Mouse (Mus musculus) liver, adult 2 months (tissue): Measurements from ENCODE around the gene Nbea. TPM values are rescaled to one million over a fixed set of nuclear protein-coding genes. Genes with fewer than 3 reads are reported as not detected.
A peak's percentile ranks its signal among the peaks of the same experiment; 100 is the strongest.

Source experiments
- DNase-seq: peaks from one replicate; pipeline ENCODE4 v3.0.0-alpha.2; 2011; ENCODE audit warnings: low read depth, low spot score; ENCODE audit errors: extremely low read depth
- H3K27ac ChIP-seq: fragments of 200-500 bp; replicated peaks from 2 replicates; pipeline ENCODE4 v1.5.1; 2012; ENCODE audit warnings: low read depth, mild to moderate bottlenecking, control low read depth, inconsistent platforms, low read length; ENCODE audit not compliant: insufficient read depth
- H3K27me3 ChIP-seq: fragments of 200-500 bp; 2 replicates; pipeline ENCODE4 v1.6.1; 2012; ENCODE audit warnings: mild to moderate bottlenecking, moderate library complexity, low read length, inconsistent platforms; ENCODE audit not compliant: control insufficient read depth, insufficient read depth
- H3K36me3 ChIP-seq: fragments of 200-500 bp; 2 replicates; pipeline ENCODE4 v1.6.1; 2012; ENCODE audit warnings: low read length, inconsistent platforms; ENCODE audit not compliant: control insufficient read depth, insufficient read depth
- H3K4me1 ChIP-seq: fragments of 200-500 bp; 2 replicates; pipeline ENCODE4 v1.6.1; 2011; ENCODE audit warnings: low read length; ENCODE audit not compliant: control insufficient read depth, insufficient read depth
- H3K4me3 ChIP-seq: fragments of 200-500 bp; 2 replicates; pipeline ENCODE4 v1.5.1; 2011; ENCODE audit warnings: low read depth, mild to moderate bottlenecking, control low read depth, low read length, moderate library complexity; ENCODE audit not compliant: insufficient read depth
- H3K79me2 ChIP-seq: fragments of 200-500 bp; 2 replicates; pipeline ENCODE4 v1.6.1; 2012; ENCODE audit warnings: inconsistent platforms, mild to moderate bottlenecking, low read length, moderate library complexity; ENCODE audit not compliant: control insufficient read depth, insufficient read depth
- H3K9ac ChIP-seq: fragments of 200-500 bp; 2 replicates; pipeline ENCODE4 v1.6.1; 2012; ENCODE audit warnings: low read depth, mild to moderate bottlenecking, control low read depth, inconsistent platforms, low read length
- CTCF ChIP-seq: fragments of 200-500 bp; IDR thresholded peaks from 2 replicates; pipeline ENCODE4 v1.5.1; 2011; ENCODE audit warnings: low read depth, low read length, control low read depth
- POLR2A ChIP-seq: fragments of 200-500 bp; IDR thresholded peaks from 2 replicates; pipeline ENCODE4 v1.6.1; 2011; ENCODE audit warnings: low read length, control low read depth; ENCODE audit not compliant: insufficient read depth; ENCODE audit errors: extremely low read depth
- WGBS: fragments of 180-500 bp; shearing (Covaris S2); methylation state at CpG from one replicate; pipeline ENCODE4 v1.1.7; 2018; 5-methylcytosine and 5-hydroxymethylcytosine counted together
- polyA plus RNA-seq: library from polyadenylated mRNA; depleted of rRNA; stranded (reverse); fragments of >200 nt; gene quantifications from 2 replicates; pipeline ENCODE4 v1.2.3, GENCODE M21; 2012
- total RNA-seq: library from RNA; depleted of rRNA; stranded (reverse); fragments of >200 nt; gene quantifications from 2 replicates; pipeline ENCODE4 v1.2.3, GENCODE M21; 2014

The Nbea gene
- total and polyA plus RNA-seq, 2 experiments: 0.38 to 1.9 TPM

GRCm38 (mm10) chr3:55793842-55794575 lies 389.5 kb downstream of the Nbea start:
- no peaks in the 10 kb centered on the region for H3K79me2 ChIP-seq
- no peak overlapping the region for H3K4me3 ChIP-seq
- no peaks in the 10 kb centered on the region for H3K4me1 ChIP-seq
- no peak overlapping the region for H3K27ac ChIP-seq
- peak; percentile 5 for DNase-seq
- H3K36me3 ChIP-seq: no peaks in the 10 kb centered on the region
- no peak overlapping the region for H3K9ac ChIP-seq
- 47% methylated on average over 7 of the region's 7 CpGs for WGBS
- TF ChIP-seq CTCF (no peak), POLR2A (no peak)
- no peaks in the 10 kb centered on the region for H3K27me3 ChIP-seq

- no peak overlapping the region for H3K4me3 ChIP-seq
- WGBS: 86% methylated on average over 5 of the region's 5 CpGs
- H3K79me2 ChIP-seq: no peaks in the 10 kb centered on the region
- peaks cover 4% of the 10 kb centered on the region; the same call in 1 of the 2 replicates for H3K27me3 ChIP-seq
- TF ChIP-seq CTCF: no peak
- no peak for TF ChIP-seq POLR2A
- no peaks in the 10 kb centered on the region for H3K4me1 ChIP-seq
- no peaks in the 10 kb centered on the region for H3K36me3 ChIP-seq
- DNase-seq: no peak
- H3K9ac ChIP-seq: no peak overlapping the region
- H3K27ac ChIP-seq: no peak overlapping the region
Measured at GRCm38 (mm10) chr3:55792251-55792650, 391.2 kb downstream of the Nbea start.

- H3K27me3 ChIP-seq: peaks cover 6% of the 10 kb centered on the region; the same call in 1 of the 2 replicates
- H3K36me3 ChIP-seq: no peaks in the 10 kb centered on the region
- H3K9ac ChIP-seq: no peak overlapping the region
- TF ChIP-seq CTCF (no peak), POLR2A (no peak)
- H3K4me1 ChIP-seq: no peaks in the 10 kb centered on the region
- H3K4me3 ChIP-seq: no peak overlapping the region
- WGBS: 85% methylated on average over 4 of the region's 4 CpGs
- no peak overlapping the region for H3K27ac ChIP-seq
- DNase-seq: no peak
- H3K79me2 ChIP-seq: no peaks in the 10 kb centered on the region
Measured at GRCm38 (mm10) chr3:55790609-55791008, 392.9 kb downstream of the Nbea start.

- H3K9ac ChIP-seq: no peak overlapping the region
- H3K27me3 ChIP-seq: peaks cover 6% of the 10 kb centered on the region; the same call in 1 of the 2 replicates
- no peaks in the 10 kb centered on the region for H3K79me2 ChIP-seq
- H3K4me1 ChIP-seq: no peaks in the 10 kb centered on the region
- no peak overlapping the region for H3K27ac ChIP-seq
- no peaks in the 10 kb centered on the region for H3K36me3 ChIP-seq
- DNase-seq: no peak
- 85% methylated on average over 2 of the region's 2 CpGs for WGBS
- no peak for TF ChIP-seq POLR2A
- no peak overlapping the region for H3K4me3 ChIP-seq
Measured at GRCm38 (mm10) chr3:55789856-55790255, 393.6 kb downstream of the Nbea start.

GRCm38 (mm10) chr3:55788621-55789201 lies 394.8 kb downstream of the Nbea start:
- H3K4me3 ChIP-seq: no peak overlapping the region
- H3K9ac ChIP-seq: no peak overlapping the region
- no peak overlapping the region for H3K27ac ChIP-seq
- no peak for DNase-seq
- no peaks in the 10 kb centered on the region for H3K36me3 ChIP-seq
- TF ChIP-seq CTCF: no peak
- no peak for TF ChIP-seq POLR2A
- H3K27me3 ChIP-seq: peaks cover 6% of the 10 kb centered on the region
- H3K79me2 ChIP-seq: no peaks in the 10 kb centered on the region
- H3K4me1 ChIP-seq: no peaks in the 10 kb centered on the region
- WGBS: 50% methylated on average over 5 of the region's 5 CpGs

- TF ChIP-seq POLR2A: no peak
- TF ChIP-seq CTCF: no peak
- Histone ChIP-seq H3K4me1 (peaks cover under 1% of the 10 kb centered on the region), H3K36me3 (no peaks in the 10 kb centered on the region), H3K4me3 (no peak overlapping the region), H3K27ac (no peak overlapping the region), H3K27me3 (peaks cover 11% of the 10 kb centered on the region), H3K79me2 (no peaks in the 10 kb centered on the region), H3K9ac (no peak overlapping the region)
- whole genome bisulfite sequencing: 28% methylated on average over 4 of the region's 4 CpGs
- no peak for DNase-seq
Measured at GRCm38 (mm10) chr3:55788214-55788586, 395.3 kb downstream of the Nbea start.
